Mouse (Mus musculus) G1E (cell line): Measurements from ENCODE around the gene Aim2. TPM values are rescaled to one million over a fixed set of nuclear protein-coding genes. Genes with fewer than 3 reads are reported as not detected.

Source experiments
- ATAC-seq: 2 replicates; pipeline ENCODE4 v1.8.0; 2016; ENCODE audit warnings: mild to moderate bottlenecking; ENCODE audit not compliant: insufficient number of reproducible peaks, poor library complexity, low FRiP score, severe bottlenecking; ENCODE audit errors: extremely low read depth
- DNase-seq: peaks from one replicate; pipeline ENCODE4 v3.0.0; 2012; ENCODE audit warnings: low spot score
- H3K27me3 ChIP-seq: 2 replicates; pipeline ENCODE4 v1.6.1; 2012; ENCODE audit warnings: mild to moderate bottlenecking, low read length, inconsistent platforms; ENCODE audit not compliant: insufficient read depth
- H3K36me3 ChIP-seq: replicated peaks from 2 replicates; pipeline ENCODE3; 2012; ENCODE audit warnings: mild to moderate bottlenecking, inconsistent platforms
- H3K4me1 ChIP-seq: 2 replicates; pipeline ENCODE4 v1.6.1; 2012; ENCODE audit warnings: low read depth, low read length, inconsistent platforms, mixed read lengths; ENCODE audit not compliant: insufficient read depth
- H3K4me3 ChIP-seq: 2 replicates; pipeline ENCODE4 v1.5.1; 2012; ENCODE audit warnings: low read depth, mild to moderate bottlenecking, inconsistent platforms, low read length, moderate library complexity, mixed read lengths
- H3K9me3 ChIP-seq: replicated peaks from 2 replicates; pipeline ENCODE4 v1.6.1; 2012; ENCODE audit warnings: inconsistent platforms
- CTCF ChIP-seq: IDR thresholded peaks from 2 replicates; pipeline ENCODE4 v1.5.1; 2012; ENCODE audit warnings: low read depth, low read length, inconsistent platforms, mixed read lengths
- GATA1 ChIP-seq: IDR thresholded peaks from 2 replicates; pipeline ENCODE4 v1.6.1; 2012; ENCODE audit warnings: borderline replicate concordance, low read length, inconsistent platforms, mixed read lengths
- GATA2 ChIP-seq: IDR thresholded peaks from 2 replicates; pipeline ENCODE4 v1.6.1; 2012; ENCODE audit warnings: low read depth, low read length, inconsistent platforms, borderline replicate concordance
- POLR2AphosphoS5 ChIP-seq: IDR thresholded peaks from 2 replicates; pipeline ENCODE4 v1.6.1; 2012; ENCODE audit warnings: low read depth, low read length, inconsistent platforms; ENCODE audit not compliant: insufficient replicate concordance
- TAL1 ChIP-seq: conservative IDR thresholded peaks from 2 replicates; pipeline ENCODE4 v1.6.1; 2012; ENCODE audit warnings: low read depth, low read length, inconsistent platforms, mixed read lengths
- polyA plus RNA-seq: library from polyadenylated mRNA; stranded (reverse); fragments of >175 nt; gene quantifications from 2 replicates; pipeline ENCODE4 v1.2.3, GENCODE M21; 2012
- total RNA-seq, 2 experiments: library from RNA; stranded (forward) in 1 of 2; stranded (reverse) in 1 of 2; fragments of 200-1000 nt in 1 of 2; fragments of >200 nt in 1 of 2; fragmentation: Nextera tagmentation in 1 of 2; gene quantifications; 2 replicates each; pipeline ENCODE4 v1.2.3; 2014 to 2017

Gene Aim2
- total and polyA plus RNA-seq, 3 experiments, result 8.1 TPM; not detected in 2

DNA sequence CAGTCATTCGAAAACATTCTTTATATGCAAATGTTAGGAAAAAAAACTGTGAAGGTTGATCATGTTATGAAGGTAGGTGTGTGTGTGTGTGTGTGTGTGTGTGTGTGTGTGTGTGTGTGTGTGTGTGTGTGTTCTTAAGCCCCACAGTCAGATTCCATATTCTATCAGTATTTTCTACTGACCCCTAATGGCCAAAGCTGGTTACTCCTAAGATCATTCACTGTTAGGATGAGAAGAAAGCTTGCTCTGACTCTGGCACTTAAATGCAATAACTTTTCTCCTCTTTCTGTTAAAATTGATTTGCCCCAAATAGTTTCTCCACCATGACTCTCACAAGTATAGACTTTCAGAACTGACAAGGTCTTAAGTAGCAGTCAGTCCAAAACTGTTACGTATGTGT lies 6.0 kb downstream of the Aim2 start:
- H3K9me3 ChIP-seq, result peaks cover 7% of the 10 kb centered on the region
- H3K27me3 ChIP-seq, result no peaks in the 10 kb centered on the region
- no peak for DNase-seq
- no peak overlapping the region for H3K4me3 ChIP-seq
- TF ChIP-seq GATA2 (no peak), TAL1 (no peak), POLR2AphosphoS5 (no peak)
- H3K4me1 ChIP-seq, result no peaks in the 10 kb centered on the region
- no peaks in the 10 kb centered on the region for H3K36me3 ChIP-seq
- ATAC-seq, result no peak; the same call in 1 of the 2 replicates

- TF ChIP-seq POLR2AphosphoS5, result no peak
- no peak for TF ChIP-seq GATA1
- no peak for TF ChIP-seq CTCF
- TF ChIP-seq TAL1, result no peak
- TF ChIP-seq GATA2, result no peak
- no peak overlapping the region for H3K4me3 ChIP-seq
- H3K4me1 ChIP-seq, result no peaks in the 10 kb centered on the region
- no peaks in the 10 kb centered on the region for H3K27me3 ChIP-seq
- no peak for DNase-seq
- H3K9me3 ChIP-seq, result peaks cover 7% of the 10 kb centered on the region
- no peak for ATAC-seq
- no peaks in the 10 kb centered on the region for H3K36me3 ChIP-seq
Observed at GRCm38 (mm10) chr1:173357799-173358198, 7.1 kb downstream of the Aim2 start.

DNA sequence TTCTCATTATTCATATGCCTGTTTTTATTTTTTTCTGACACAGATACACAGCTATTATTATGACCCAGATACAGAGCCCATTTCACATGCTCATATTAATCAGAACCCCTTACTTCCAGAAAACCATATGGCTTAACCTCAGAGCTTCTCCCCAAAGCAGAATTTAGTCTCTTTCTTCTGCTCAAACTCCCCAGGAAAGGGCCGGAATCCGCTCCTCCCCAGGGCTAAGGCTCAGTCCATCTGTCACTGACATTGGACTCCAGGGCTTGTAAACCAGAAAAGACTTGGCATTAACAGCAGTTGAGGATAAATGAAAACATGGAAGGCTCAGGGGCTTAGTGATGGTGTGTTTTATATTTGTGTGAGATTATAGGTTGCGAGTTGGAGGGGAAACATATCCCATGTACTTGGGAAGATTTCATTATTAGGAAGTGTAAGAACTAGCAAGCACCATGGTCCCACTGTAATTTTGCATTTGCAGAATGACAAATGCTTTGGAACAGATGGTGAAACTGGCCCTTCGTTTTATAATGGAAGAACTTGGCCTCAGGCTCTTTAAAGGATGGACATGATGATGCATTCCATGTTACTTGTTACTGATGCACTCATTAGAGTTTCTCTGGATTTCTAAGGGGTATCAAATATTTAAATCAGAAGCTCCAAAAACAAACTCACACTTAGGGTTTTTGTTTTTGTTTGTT lies 9.1 kb downstream of the Aim2 start:
- no peaks in the 10 kb centered on the region for H3K4me1 ChIP-seq
- H3K36me3 ChIP-seq, result no peaks in the 10 kb centered on the region
- no peak for ATAC-seq
- no peaks in the 10 kb centered on the region for H3K27me3 ChIP-seq
- no peak for TF ChIP-seq POLR2AphosphoS5
- no peak overlapping the region for H3K4me3 ChIP-seq
- peaks cover 6% of the 10 kb centered on the region for H3K9me3 ChIP-seq
- DNase-seq, result no peak

DNA sequence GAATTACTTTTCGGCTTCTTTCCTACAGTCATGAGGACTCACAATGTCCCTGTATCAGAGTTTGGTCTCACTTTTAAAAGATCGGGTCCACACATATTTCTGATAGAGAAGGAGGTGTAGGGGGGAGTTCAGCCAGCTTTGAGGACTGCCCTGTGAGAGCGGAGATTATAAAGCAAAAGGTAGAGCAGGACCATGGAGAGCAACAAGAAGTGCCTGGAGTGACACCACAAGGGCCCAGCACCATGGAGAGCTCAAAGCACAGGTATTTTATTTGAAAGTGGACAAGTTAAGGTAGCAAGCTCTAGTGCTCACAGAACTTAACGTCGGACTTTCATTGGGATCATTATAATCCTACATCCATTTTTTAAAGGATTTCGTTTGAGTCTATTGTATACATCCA lies 11.0 kb downstream of the Aim2 start:
- TF ChIP-seq TAL1, result no peak
- no peak for TF ChIP-seq GATA2
- TF ChIP-seq POLR2AphosphoS5, result no peak
- no peak for TF ChIP-seq CTCF
- Histone ChIP-seq H3K36me3 (no peaks in the 10 kb centered on the region), H3K4me1 (no peaks in the 10 kb centered on the region), H3K4me3 (no peak overlapping the region), H3K27me3 (no peaks in the 10 kb centered on the region), H3K9me3 (peaks cover 13% of the 10 kb centered on the region)
- no peak for DNase-seq
- ATAC-seq, result no peak

- H3K36me3 ChIP-seq, result no peaks in the 10 kb centered on the region
- H3K4me1 ChIP-seq, result no peaks in the 10 kb centered on the region
- TF ChIP-seq GATA1, result no peak
- TF ChIP-seq GATA2, result no peak
- no peak for TF ChIP-seq POLR2AphosphoS5
- TF ChIP-seq TAL1, result no peak
- no peak for TF ChIP-seq CTCF
- H3K27me3 ChIP-seq, result no peaks in the 10 kb centered on the region; the same call in 1 of the 2 replicates
- DNase-seq (no peak), ATAC-seq (no peak)
- H3K4me3 ChIP-seq, result no peak overlapping the region
- peaks cover 23% of the 10 kb centered on the region for H3K9me3 ChIP-seq
Observed at GRCm38 (mm10) chr1:173363436-173363835, 12.8 kb downstream of the Aim2 start.

GRCm38 (mm10) chr1:173364125-173364800 lies 13.6 kb downstream of the Aim2 start:
- Histone ChIP-seq H3K27me3 (no peaks in the 10 kb centered on the region; the same call in 1 of the 2 replicates), H3K36me3 (no peaks in the 10 kb centered on the region), H3K4me1 (no peaks in the 10 kb centered on the region), H3K4me3 (no peak overlapping the region), H3K9me3 (peaks cover 23% of the 10 kb centered on the region)
- ATAC-seq (no peak), DNase-seq (no peak)
- TF ChIP-seq GATA2 (no peak), GATA1 (no peak), CTCF (no peak), POLR2AphosphoS5 (no peak), TAL1 (no peak)

GRCm38 (mm10) chr1:173365970-173366409 lies 15.3 kb downstream of the Aim2 start:
- no peak for DNase-seq
- Histone ChIP-seq H3K36me3 (no peaks in the 10 kb centered on the region), H3K4me3 (no peak overlapping the region), H3K27me3 (no peaks in the 10 kb centered on the region; the same call in 1 of the 2 replicates), H3K4me1 (no peaks in the 10 kb centered on the region), H3K9me3 (peaks cover 28% of the 10 kb centered on the region)
- ATAC-seq, result no peak
- no peak for TF ChIP-seq TAL1
- no peak for TF ChIP-seq GATA1
- TF ChIP-seq CTCF, result no peak
- TF ChIP-seq GATA2, result no peak
- no peak for TF ChIP-seq POLR2AphosphoS5
